Mouse (Mus musculus) olfactory bulb, adult 2 months (tissue): ENCODE results near the gene Fat3.

ENCODE experiments used
- CTCF ChIP-seq: fragments of 200-500 bp; IDR thresholded peaks from 2 replicates; pipeline ENCODE4 v1.5.1; 2012; ENCODE audit warnings: low read depth, mild to moderate bottlenecking, low read length, moderate library complexity; ENCODE audit not compliant: insufficient read depth
- POLR2A ChIP-seq: fragments of 200-500 bp; IDR thresholded peaks from 2 replicates; pipeline ENCODE4 v1.6.1; 2012; ENCODE audit warnings: mild to moderate bottlenecking, low read depth, low read length, moderate library complexity; ENCODE audit not compliant: insufficient read depth

DNA sequence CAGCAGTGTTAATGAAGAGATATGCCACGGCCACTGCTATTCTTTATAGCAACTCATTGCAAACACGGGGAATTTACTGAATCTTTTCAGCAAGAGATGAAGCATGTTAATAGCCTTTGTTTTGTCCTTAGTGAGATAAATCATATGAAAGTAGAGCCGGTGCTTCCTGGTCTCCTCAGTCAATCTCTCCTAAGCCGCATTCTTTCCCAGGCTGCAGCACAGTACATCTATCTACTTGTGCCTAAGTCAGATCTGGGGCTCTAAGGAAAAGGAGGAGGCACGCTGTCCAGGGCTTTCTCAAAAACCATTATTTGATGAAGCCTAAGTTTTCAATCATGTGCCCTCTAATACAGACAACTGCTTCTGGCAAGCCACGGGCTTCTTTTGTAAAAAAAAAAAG lies 361.8 kb downstream of the Fat3 start:
- TF ChIP-seq POLR2A (no peak), CTCF (no peak)
